Mouse (Mus musculus) layer of hippocampus, adult 9-11 months (tissue): ENCODE measurements around the gene Vsx1.

Source experiments
- DNase-seq: peaks from one replicate; pipeline ENCODE4 v3.0.0; 2022

The Vsx1 gene

DNA sequence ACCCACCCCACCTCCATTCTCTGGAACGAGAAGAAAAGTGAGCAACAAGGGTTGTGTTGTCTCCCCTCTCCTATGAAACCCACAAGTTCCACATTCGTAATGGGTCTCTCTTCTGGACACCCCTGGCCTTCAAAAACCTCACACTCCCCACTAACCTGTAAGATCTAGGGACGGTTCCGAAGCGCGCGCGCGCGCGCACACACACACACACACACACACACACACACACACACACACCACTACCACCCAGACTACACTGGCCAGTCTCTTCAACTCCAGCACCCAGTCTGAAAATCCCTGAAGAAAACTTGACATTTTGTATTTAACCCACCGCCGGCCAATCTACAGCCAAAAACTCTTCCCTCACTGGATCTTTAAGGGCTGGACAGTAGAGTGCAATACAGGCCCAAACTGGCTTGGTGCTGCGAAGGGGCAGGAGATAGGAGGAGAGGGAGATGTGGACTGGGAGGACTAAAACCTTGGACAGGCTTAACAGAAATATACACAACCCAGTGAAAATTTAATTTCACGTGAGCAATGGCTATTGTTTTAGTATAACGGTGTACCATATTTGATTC is at the start of gene Vsx1:
Gene Vsx1 (minus strand): TSS at position 138 of the 578 bp plus-strand sequence.
- DNase-seq = no peak

DNA sequence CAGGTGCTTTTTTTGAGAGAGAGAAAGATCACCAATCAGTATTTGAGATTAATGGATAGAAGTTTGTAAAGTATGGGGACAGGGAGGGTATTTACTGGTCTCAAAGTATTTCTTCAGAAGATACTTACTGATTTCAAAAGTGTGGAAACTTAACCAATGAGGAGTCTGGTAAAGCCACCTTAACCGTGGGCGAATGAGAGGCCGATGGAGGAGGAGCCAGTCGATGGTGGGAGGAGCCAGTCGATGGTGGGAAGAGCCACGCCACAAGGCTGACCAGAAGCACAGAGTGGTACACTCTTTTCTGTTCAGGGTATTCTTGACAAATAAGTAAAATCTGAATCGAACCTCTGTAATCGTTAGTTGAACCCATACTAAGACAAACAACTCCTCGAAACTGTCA is 48.7 kb upstream of the Vsx1 start:
- no peak for DNase-seq

DNA sequence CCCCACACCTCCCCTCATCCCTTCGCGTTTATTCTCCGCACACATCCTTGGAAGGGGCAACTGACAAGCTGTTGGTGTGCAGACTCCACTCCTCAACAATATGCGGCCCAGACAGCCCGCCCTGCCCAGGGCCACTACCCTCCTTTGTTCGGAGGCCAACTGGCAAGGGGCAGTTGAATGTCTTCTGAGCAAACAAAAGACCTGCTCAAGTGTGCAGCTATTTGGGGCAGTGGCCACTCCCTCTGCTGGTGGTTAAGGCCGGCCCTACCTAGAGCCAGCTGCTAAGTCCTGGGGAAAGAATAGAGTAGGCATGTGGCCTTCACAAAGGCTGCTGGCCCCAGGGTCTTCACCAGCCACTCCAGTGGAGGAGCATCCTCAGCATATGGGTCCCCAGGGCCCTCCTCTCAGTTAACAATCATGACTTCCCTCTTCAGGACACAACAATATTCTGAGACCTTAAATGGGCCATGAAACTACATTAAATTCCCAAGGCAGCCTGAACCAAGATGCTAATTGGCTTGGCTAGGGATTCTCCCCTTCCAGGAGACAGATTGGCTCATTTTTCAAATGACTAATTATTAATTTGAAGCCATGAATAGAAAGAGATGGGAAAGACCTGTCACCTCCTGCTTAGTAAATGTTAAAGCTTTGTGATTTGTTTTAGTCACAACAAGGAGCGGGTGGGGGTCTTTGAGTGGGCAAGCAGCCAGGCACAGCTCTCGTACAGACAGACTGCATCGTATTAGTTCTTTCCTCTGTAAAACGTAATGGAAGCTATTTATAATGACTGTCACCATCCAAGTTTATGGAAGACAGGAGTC is 46.8 kb upstream of the Vsx1 start:
- DNase-seq = no peak

DNA sequence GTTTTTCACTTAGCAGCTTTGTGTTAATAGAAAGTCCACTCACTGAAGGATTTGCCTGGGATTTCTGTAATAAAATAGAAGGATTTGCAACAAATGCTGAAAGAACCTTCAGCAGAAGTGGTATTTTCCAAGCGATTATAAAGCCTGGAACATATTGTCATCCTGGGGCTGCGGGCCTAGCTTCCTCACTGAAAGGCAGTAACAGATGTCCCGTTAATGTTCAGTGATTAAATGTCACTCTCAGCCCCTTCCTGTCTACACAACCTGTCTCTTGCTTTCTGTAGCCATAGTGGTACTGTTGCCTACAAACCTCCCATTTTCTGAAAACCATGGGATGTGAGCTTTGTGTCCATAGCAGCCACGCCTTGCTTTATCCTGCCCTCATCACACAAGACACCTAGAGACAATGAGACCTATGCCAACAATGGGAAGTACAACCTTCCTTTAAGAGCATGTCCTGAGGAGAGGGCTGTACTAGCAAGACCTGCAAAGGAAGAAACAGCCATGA is 23.1 kb upstream of the Vsx1 start:
- DNase-seq = peak; percentile 33

DNA sequence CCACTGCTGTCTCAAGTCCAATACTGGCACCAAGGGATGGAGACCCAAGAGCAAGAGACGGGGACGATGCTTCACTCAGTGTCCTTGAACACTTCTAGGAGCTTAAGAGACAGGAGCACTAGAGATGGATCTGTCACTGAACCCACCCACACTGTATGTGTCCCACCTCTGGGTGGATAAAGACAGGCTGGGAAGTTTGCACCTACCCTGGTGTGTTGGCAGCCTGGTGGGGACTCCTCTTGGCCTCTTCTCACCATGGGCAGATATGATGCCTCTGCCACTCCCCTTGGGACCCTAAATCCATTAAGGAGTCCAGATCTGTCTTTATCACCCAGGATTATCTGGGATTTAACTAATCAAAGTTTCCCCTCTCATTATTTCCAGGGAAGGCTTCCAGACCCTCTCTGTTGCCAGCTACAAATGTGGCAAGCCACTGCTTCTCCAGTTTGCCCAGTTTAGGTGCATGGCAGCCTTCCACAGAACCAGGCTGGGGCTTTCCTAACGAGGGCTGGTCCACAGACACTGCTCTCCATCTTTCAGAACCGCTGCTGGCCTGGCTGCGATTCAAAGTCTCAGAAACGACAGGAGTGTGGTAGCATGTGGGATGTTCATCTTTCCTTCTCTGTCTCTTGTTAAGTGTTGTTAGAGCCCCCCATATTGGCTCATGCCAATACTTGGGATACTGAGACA is 2.5 kb upstream of the Vsx1 start:
- DNase-seq = no peak

DNA sequence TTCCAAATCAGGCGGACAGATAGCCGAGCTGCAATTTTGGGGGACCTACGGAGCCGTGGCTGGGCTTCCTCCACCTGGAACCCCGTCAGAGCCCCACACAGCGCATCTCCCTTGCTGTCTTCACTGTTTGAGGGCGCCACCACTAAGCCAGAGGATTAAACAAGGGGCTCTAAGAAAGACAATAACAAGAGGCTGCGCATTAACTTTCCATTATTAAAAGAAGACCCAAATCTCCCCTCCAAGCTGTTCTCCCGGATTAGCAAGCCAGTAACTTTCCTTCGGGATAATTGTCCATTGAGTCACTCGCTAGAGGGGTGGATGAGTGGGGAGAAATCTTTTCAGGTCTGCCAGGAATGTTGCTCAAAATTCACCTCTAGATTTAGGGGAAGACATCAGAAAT is 1.1 kb upstream of the Vsx1 start:
- no peak for DNase-seq

DNA sequence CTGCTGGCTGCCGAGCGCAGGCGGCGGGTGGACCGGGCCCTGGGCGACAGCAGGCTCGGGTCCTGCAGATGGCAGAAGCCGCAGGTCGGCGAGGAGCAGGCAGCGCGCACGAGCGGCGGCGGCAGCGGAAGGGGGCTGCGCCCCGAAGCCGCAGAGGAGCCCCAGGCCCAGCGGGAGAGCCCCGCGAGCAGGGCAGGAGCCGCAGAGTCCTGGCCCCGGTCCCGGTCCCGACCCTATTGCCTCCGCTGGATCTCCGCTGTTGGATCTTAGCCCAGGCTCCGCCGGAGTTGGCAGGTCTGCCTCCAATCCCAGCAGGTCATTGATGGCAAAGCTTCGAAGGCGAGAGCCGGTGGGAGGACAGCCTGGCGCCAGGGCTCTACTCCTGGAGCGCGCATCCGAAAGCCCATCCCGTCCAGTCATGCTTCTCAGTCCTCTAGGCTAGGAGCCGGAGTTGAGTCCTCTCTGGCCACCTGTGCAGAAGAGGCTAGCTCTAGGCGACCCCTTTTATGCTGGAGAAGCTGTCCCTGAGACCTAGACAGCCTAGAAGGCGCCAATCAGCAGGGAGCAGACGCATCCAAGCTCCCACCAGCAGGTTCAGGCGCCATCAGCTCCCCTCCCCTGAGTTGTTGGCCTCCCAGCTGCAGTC is 496 bp downstream of the Vsx1 start:
- DNase-seq = peak; percentile 20

DNA sequence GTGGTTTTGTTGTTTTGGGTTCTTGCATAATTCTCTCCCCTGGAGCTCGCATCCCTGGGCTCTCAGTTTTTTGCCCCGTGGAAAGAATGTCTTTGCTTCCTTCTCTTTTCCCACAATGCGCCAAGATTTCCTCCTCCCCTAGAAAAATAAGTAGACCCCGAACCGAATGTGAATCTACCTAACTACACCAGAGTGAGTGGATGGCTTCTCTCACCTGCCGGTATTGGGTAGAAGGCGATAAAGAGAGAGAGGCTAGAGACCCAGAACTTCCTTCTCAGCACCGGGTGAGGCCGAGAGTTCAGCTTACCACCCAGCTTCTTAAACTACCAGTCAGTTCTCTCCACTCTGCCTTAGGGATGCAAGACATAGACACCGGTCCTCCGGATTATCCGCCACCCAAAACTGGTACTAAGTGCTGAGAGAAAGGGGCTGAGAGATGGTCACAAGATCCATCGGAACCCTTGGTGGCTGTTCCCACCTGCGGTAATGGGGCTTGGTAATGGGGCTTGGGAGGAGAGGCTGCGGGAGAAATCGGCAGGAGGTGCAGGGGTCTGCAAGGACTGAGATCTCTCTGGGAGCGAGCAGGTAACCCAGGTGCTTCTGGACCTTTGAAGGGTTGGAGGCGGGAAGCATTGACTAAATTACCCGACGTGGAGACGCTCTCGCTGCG is 1.2 kb downstream of the Vsx1 start:
- no peak for DNase-seq

DNA sequence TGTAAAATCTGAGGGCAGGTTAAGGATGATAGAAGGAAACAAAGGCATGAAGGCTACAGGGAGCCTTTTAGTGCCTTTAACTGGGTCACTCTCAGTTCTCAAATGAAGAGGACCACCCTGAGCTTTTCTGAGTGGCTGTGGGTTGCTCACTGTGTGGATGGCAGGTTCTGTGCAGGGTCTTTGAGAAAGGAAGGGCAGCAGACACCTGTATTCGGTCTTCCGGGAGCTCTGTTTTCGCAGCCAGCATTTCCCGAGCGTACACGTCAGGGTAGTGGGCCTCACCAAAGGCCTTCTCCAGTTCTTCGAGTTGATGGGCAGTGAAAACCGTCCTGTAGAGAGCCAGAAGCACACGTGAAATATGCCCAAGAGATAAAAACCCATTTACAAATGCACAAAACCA is 3.8 kb downstream of the Vsx1 start:
- DNase-seq = no peak

DNA sequence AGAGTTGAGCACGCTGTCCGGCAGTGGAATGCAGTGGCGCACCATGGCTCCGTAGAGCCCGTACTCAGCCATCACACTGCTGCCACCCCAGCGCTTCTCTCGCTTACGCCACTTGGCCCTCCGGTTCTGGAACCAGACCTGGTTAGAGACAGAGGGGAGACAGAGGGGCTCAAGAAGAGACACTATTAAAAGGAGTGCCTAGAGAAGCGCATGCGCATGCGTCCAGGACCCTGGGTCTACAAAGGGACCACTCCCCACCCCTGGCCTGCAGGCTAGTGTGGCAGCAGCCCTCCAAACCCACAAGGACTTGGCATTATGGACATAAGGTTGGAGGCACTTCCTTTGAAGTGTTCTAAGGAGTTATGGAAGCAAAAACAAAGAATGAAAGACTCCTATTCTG is 4.7 kb downstream of the Vsx1 start:
- no peak for DNase-seq

DNA sequence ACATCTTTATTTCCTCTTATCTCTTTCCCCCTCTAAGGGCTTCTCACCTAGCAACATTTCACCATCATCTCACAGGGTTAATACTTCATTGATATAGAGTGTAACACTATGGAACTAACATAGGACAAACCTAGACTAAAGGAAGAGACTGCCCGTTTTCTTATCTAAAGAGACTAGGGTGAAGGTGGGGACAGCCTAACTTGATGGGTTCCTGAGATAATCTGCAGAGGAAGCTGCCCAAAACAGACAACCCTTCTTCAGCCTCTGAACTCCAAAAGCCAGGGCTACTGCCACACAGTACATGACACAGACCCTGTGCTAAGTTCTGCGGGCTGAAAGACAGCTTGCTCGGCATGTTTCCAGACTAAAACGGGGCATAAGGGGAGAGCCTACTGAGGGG is 7.6 kb downstream of the Vsx1 start:
- no peak for DNase-seq

DNA sequence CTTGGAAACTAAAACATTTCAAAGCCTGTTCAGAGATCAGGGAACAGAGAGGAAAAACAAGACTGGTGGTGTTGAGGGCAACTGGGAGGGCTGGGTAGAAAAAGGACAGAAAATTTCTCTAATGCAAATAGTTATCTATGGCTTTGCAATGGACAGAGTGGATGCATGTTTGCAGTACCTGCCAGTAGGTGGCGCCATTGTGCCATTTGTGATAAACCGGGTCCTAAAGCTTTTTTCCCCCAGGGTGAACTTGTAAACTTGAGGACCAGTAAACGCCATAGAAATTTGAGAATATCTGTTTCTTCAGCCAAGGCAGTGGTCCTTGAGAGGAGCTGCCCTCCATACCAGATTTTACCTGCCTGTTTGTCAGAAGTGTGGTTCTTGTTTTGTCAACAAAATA is 10.8 kb downstream of the Vsx1 start:
- DNase-seq = peak; percentile 37

DNA sequence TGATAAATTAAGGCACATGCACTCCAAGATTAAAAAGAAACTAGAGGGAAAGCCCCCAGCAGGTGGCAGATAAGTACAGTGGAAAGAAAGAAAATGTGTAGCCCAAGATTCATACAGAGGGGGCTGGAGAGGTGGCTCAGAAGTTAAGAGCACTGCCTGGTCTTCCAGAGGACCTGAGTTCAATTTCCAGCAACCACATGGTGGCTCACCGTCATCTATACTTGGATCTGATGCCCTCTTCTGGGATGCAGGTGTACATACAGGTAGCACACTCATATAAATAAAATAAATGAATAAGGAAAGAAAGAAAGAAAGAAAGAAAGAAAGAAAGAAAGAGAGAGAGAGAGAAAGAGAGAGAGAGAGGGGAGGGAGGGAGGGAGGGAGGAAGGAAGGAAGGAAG is 13.6 kb downstream of the Vsx1 start:
- DNase-seq = no peak

DNA sequence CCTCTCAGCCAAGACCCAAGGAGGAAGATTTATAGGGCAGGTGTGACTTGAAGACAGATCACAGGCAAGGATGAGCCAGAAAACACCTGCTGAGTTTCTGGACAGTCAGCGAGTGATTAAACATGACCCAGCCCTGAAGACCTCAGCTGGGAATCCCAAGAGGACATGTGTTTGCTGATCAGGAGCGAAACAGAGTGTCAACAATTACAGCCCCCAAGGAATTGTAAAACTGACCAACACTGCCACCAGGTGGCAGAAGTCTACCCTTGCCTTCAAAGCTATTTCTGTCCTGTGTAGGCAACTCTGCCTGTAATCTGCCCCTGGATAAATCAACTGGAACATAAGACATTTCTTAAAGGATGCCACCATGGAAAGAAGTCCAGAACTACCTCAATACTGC is 14.3 kb downstream of the Vsx1 start:
- DNase-seq = peak; percentile 61

DNA sequence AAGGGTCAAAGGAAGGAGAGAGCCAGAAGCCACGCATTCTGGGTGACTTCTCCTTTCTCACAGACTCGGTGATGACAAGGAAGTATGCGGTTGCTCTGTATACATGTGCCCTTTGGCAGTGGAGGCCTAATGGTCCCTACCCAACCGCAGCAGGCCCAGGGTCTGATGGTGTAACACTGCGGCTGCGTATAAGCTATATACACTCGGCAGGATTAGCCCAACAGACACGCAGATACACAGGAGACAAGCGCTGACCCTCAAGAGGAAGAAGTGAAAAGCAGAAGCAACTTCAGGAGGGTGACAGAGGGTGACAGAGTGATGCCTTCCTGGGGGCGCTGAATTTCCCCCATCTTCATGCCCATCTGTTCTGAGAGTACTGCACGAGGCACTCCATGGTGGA is 15.2 kb downstream of the Vsx1 start:
- peak; percentile 80 for DNase-seq

DNA sequence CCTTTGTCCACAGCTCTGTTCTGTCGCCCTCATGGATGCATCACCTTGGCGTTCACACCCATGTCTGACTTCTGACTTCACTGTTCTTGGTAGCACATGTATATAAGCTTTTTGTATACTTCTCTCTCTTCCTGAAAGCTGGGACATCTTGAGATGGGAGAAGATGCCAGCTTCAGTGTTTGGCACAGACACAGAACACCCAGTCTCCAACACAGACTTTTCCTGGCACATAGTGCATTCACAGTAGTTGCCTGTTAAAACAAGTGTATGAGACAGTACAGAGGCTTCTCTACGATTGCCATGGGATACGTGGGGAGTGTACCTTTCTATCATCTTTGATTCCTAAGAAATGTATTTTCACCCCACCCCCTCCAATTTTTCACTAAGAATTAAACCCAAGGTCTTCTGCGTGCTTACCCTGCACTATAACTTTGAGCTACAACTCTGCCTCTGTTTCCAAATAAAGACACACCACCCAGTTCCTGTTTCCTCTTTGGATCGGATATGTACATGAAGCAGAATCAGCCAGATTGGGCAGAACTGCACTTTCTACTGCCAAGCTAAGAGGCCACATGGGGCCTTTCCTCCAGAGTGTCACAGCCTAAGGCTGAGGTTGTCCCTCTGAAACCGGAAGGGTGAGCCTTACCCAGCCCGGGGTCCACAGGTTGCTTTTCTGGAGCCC is 17.4 kb downstream of the Vsx1 start:
- DNase-seq = no peak

DNA sequence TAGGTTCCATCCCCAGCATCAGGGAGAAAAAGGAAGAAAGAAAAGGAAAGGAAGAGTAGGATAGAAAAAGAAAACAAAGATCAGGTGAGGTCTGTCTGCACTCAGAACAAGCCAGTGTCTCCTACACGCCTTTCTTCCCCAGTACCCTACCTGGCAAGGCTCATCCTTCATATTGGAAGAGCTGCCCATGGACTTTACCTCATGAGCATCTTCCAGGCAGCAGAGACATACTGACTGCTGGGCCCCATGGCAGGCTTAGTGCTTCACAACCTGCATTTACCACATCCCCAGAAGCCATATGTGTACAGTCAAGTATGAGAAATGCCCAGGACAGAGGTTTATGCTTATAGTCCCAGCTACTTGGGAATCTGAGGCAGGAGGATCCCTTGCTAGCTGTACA is 18.2 kb downstream of the Vsx1 start:
- DNase-seq = no peak

DNA sequence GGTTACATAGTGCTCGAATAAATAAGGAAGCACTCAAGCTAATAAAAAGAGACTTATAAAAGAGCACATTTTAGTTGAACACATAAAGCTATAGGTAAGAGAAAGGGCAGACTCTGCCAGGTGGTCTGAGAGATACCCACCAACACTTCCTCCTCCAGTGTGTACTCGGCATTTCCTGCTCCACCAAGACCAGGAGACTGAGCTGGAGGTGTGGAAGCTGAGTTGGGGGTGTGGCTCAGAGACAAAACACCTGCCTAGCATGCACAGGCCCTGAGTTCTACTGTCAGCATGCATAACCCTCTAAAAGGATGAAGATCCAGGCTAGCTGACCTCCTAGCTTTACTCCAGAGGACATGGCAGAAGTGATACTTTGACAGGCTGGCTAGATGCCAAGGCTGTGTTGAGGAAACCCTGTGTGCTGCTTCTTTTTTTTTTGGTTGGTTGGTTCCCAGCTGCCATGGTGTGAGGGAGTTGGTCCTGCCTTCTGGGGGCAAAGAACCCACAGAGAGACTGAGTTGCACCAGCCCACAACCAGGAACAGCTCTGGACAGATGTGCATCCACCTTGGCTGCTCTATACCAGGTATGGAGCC is 19.6 kb downstream of the Vsx1 start:
- peak; percentile 72 for DNase-seq

DNA sequence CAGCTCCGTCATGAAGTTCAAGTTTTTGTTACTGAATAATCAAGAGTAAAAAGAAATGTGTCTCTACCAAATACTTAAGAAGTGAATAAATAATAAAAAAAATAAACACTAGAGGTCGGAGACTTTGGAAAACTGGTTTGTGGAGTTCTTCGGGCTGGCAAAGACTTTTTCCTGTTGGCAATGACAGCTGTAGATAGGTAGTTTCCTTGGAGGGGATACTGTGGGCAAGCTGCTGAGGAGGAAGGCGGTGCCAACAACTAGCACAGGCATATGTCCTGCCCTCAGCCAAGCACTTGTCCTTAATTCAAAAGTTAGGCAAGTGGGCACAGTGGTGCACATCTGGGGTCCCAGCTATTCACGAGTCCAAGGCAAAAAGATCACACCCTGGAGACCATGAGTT is 20.2 kb downstream of the Vsx1 start:
- no peak for DNase-seq

DNA sequence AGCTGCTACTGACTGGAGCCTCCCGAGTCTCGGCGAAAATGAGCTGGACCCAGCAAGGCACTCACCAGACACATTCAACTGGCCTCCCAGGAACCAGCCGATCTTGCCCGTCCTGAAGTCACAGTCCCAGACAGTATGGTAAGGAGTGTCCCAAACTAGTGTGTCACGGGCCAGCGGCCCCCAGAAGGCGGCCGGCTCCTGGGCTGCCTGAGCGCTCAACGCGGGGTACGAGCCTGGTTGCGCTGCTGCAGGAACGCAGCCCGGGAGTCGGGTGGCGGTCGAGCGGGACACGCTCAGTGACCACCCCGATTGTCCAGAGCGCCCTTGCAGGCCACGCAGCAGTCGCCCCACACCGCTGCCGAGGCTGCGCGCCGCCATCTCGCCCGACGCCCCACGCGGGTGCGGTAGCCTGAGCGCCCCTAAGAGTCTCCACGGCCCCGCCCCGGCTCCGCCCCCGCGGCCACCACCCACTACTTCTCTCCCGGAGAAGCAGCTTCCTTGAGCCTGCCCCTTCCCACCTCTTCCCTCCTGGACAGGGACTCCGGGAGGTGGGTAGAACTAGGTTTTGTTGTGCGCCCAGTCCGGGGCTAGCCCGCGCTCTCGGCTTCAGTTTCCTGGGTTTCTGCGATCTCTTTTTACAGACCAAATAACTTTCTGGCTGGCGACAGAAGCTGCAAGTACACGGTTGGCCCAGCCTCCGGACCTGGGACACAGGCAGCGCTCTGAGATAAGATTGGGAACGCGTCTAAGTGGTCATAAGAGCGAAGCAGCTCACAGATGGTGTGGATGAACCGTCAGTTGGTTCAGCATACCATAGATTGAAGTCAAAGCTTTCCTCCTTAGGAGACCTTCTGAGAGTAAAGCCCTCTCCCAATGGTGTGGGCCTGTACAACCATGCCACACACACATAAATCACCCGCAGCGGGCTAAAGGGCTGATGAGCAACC is 21.1 kb downstream of the Vsx1 start, which contains the start of gene Acss1:
Gene Acss1 (minus strand): TSS at position 681 of the 947 bp plus-strand sequence.
- DNase-seq = no peak
